Mouse (Mus musculus): ENCODE results near the gene Serp1. TPM values are rescaled to one million over a fixed set of nuclear protein-coding genes. Genes with fewer than 3 reads are reported as not detected.
A peak's percentile ranks its signal among the peaks of the same experiment; 100 is the strongest.

Gene Serp1
- total RNA-seq (2014; rRNA removed) (45.8 and 49.3 TPM in 2 replicates), polyA plus RNA-seq (2015; fragmentation: Nextera tagmentation; extraction: Ambion mirVana) (59.5 and 64.5 TPM in 2 replicates)

DNA sequence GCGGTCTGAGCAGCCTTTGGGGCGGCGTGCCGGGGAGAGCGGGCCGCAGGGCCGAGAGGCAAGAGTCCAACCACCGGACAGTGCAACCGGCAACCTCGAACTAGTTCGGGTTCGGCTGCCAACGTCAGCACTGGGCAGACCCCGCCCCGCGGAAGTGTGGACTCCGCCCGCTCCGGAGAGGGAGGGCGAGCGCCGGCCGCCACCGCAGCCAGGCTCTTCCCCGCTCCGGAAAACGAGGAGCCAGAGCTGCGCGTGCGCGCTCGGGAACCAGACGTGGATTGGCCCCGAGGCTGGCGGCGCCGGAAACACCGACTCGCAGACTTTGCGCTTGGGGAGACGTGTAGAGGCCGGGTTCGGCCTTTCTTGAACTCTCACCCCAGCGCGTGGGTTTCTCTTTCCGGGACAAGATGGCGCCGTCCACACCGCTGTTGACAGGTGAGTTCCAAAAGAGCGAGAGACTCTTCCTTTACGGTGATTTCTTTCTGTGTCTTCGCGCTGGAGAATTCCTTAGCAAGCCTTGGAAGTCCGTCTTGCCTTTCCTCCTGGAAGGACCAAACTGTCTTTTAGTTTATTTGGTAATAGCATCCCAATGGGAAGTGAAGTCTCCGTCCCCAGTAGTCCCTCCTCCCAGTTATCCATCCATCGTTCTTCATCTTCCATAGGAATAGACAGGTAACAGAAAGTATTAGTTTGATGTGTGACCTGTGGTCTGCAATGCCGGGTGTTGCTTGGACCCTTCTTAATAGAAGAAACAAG is at the start of gene Serp1, which contains the start of gene Eif2a:
Serp1 (minus strand) TSS at position 241 of the 756 bp plus-strand sequence.
Eif2a (plus strand) TSS at position 170 of the 756 bp plus-strand sequence.
- Histone ChIP-seq H3K4me1 (ENCODE audit: insufficient read depth) (peaks cover 9% of the 10 kb centered on the region; the same call in 1 of the 2 replicates), H3K9me3 (ENCODE audit: low read length) (no peaks in the 10 kb centered on the region), H3K4me2 (ENCODE audit: low read depth) (peak within 1 kb of the TSS; percentile 80), H3K4me3 (ENCODE audit: low read depth, low read length) (peak within 1 kb of the TSS; percentile 92), H3K36me3 (ENCODE audit: insufficient read depth) (peaks cover 7% of the 10 kb centered on the region; the same call in 1 of the 2 replicates), H3K9ac (peak within 1 kb of the TSS; percentile 94), H3K27me3 (ENCODE audit: insufficient read depth, low read length) (no peaks in the 10 kb centered on the region), H3K27ac (ENCODE audit: low read depth, low read length) (peak within 1 kb of the TSS; percentile 93)
- DNase-seq (peak; percentile 99), ATAC-seq (peak; percentile 99)
- WGBS: under 1% methylated on average over 56 of the region's 57 CpGs
- no peak for TF ChIP-seq CTCF (IDR thresholded peaks at IDR 0.05; ENCODE audit: low read depth)

DNA sequence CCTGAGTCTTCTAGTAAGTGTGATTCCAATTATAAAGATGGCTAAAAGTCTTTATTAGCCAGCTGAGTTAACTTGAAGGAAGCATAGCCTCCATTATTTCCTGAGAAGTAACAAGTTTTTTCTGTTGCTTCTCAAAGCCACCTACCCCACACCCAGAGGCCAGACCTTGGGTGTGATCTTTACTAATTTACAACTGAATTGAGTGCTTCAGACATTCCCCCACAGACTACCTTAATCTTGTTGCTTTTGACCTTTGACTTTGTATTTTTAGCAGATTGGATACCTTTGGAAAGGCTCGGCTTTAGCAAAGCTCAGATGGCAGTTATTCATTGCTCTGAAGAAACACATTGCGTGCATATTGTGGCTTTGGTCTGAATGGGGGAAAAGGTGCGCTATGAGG is 45.1 kb upstream of the Serp1 start:
- no peak overlapping the region for H3K27ac ChIP-seq (ENCODE audit: low read depth, low read length)
- H3K27me3 ChIP-seq (ENCODE audit: insufficient read depth, low read length): no peaks in the 10 kb centered on the region
- H3K9ac ChIP-seq: no peak overlapping the region
- ATAC-seq: no peak
- DNase-seq: no peak
- H3K4me1 ChIP-seq (ENCODE audit: insufficient read depth): no peaks in the 10 kb centered on the region
- no peak for TF ChIP-seq CTCF (IDR thresholded peaks at IDR 0.05; ENCODE audit: low read depth)
- no peaks in the 10 kb centered on the region for H3K9me3 ChIP-seq (ENCODE audit: low read length)
- H3K4me3 ChIP-seq (ENCODE audit: low read depth, low read length): no peak overlapping the region
- no peaks in the 10 kb centered on the region for H3K36me3 ChIP-seq (ENCODE audit: insufficient read depth)
- H3K4me2 ChIP-seq (ENCODE audit: low read depth): no peak overlapping the region
- WGBS: 91% methylated on average over 3 of the region's 3 CpGs

DNA sequence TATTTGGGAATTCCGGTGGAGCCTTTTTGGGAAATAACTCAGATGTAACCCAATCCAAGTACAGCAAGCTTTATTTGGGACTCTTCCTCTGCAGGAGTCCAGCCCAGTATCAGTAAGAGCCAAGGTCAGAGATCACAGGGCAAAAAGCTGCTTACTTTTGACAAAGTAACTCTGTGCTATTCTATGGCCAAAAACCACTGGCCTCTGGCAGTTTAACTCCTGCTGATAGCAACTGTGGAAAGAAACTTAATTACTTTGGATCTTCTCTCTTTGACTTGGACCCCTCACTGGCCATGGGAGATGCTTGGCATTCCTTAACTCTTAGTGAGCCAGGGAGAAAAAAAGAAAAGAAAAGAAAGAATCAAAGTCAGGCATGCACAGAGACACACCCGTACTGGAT is 35.7 kb upstream of the Serp1 start:
- Histone ChIP-seq H3K4me1 (ENCODE audit: insufficient read depth) (no peaks in the 10 kb centered on the region), H3K4me3 (ENCODE audit: low read depth, low read length) (no peak overlapping the region), H3K9me3 (ENCODE audit: low read length) (no peaks in the 10 kb centered on the region), H3K36me3 (ENCODE audit: insufficient read depth) (peaks cover 10% of the 10 kb centered on the region), H3K27ac (ENCODE audit: low read depth, low read length) (no peak overlapping the region), H3K9ac (no peak overlapping the region), H3K4me2 (ENCODE audit: low read depth) (no peak overlapping the region), H3K27me3 (ENCODE audit: insufficient read depth, low read length) (no peaks in the 10 kb centered on the region)
- WGBS: 27% methylated on average over 2 of the region's 2 CpGs
- DNase-seq (no peak), ATAC-seq (no peak)
- no peak for TF ChIP-seq CTCF (IDR thresholded peaks at IDR 0.05; ENCODE audit: low read depth)

DNA sequence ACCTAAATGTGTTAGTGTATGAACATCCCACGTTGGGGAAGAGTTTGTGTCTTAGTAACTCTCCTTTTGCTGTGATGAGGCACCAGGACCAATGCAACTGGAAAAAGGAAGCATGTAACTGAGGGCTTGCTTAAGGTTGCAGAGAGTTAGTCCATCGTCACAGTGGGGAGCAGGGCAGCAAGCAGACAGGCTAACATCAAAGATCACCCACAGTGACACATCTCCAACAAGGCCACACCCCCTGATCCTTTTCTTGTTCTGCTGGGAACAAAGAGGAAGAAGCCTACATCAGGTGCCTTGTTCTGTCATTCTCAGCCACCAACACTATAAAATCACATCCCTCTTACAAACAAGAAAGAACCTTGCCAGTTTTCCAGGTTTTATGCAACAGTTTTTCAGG is 34.2 kb upstream of the Serp1 start:
- DNase-seq (no peak), ATAC-seq (no peak)
- no peak for TF ChIP-seq CTCF (IDR thresholded peaks at IDR 0.05; ENCODE audit: low read depth)
- Histone ChIP-seq H3K27me3 (ENCODE audit: insufficient read depth, low read length) (no peaks in the 10 kb centered on the region), H3K27ac (ENCODE audit: low read depth, low read length) (no peak overlapping the region), H3K9ac (no peak overlapping the region), H3K4me2 (ENCODE audit: low read depth) (no peak overlapping the region), H3K9me3 (ENCODE audit: low read length) (no peaks in the 10 kb centered on the region), H3K36me3 (ENCODE audit: insufficient read depth) (peaks cover 25% of the 10 kb centered on the region), H3K4me3 (ENCODE audit: low read depth, low read length) (no peak overlapping the region), H3K4me1 (ENCODE audit: insufficient read depth) (no peaks in the 10 kb centered on the region)
- 39% methylated on average over 2 of the region's 2 CpGs for WGBS

DNA sequence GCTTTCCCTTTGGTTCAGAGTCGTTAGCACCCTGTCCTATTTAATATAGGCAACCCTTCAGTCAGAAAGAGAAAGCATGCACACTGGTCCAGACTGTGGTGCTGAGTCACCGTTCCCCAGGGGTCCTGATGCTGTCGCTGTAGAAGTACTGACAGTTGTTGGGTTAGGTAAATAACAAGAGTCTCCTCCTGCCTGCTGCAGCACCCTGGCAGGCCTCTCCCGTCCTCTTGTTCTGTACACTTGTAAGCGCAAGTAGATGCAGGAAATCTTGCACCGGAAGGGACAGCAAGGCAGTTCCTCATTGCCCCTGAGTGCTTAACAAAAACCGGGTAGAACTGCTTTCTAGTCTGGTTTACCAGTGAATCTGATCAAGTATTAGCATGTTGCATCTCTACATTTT is 31.0 kb upstream of the Serp1 start:
- Histone ChIP-seq H3K27ac (ENCODE audit: low read depth, low read length) (no peak overlapping the region), H3K4me2 (ENCODE audit: low read depth) (no peak overlapping the region), H3K9ac (no peak overlapping the region), H3K9me3 (ENCODE audit: low read length) (no peaks in the 10 kb centered on the region), H3K4me3 (ENCODE audit: low read depth, low read length) (no peak overlapping the region), H3K36me3 (ENCODE audit: insufficient read depth) (peaks cover 47% of the 10 kb centered on the region), H3K27me3 (ENCODE audit: insufficient read depth, low read length) (no peaks in the 10 kb centered on the region), H3K4me1 (ENCODE audit: insufficient read depth) (no peaks in the 10 kb centered on the region)
- WGBS: 85% methylated on average over 7 of the region's 7 CpGs
- TF ChIP-seq CTCF (IDR thresholded peaks at IDR 0.05; ENCODE audit: low read depth): no peak
- no peak for ATAC-seq
- no peak for DNase-seq

DNA sequence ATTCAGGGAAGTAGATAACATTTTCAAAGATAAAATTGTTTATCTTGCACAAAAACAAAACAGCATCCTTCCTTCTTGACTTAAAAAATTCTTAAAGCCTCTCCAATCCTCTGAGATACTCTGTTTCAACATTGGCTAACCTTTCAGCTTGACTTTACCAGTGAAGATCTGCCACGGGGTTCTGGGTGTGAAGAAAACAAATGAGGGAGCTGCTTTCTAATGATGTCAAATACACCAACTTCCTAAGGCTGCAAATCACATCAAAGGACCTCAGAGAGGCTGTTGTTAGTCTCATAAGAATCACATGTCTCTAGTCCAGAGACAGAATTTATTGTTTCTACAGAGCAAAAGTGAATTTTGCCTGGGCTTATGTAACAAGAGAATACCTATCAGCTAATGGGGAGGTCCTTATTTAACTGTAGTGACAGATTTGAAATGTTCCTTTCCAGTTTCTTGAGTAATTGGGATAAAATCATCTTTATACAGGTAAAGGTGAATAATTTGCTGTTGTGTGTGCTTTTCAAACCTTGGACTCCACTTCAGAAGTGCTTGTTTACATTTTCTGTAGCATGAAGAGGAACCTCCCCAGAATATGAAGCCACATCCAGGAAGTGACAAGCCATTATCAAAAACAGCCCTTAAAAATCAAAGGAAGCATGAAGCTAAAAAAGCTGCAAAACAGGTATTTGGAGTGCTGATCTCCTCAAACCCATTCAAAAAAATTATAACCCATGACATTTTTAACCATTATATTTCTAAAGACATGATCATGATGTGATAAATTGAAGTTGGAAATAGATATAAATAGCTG is 26.5 kb upstream of the Serp1 start:
- Histone ChIP-seq H3K27me3 (ENCODE audit: insufficient read depth, low read length) (no peaks in the 10 kb centered on the region), H3K4me1 (ENCODE audit: insufficient read depth) (no peaks in the 10 kb centered on the region), H3K4me2 (ENCODE audit: low read depth) (no peak overlapping the region), H3K27ac (ENCODE audit: low read depth, low read length) (no peak overlapping the region), H3K9ac (no peak overlapping the region), H3K4me3 (ENCODE audit: low read depth, low read length) (no peak overlapping the region), H3K9me3 (ENCODE audit: low read length) (no peaks in the 10 kb centered on the region), H3K36me3 (ENCODE audit: insufficient read depth) (peaks cover 64% of the 10 kb centered on the region)
- WGBS: 83% methylated on average over 1 of the region's 1 CpGs
- no peak for ATAC-seq
- no peak for TF ChIP-seq CTCF (IDR thresholded peaks at IDR 0.05; ENCODE audit: low read depth)
- no peak for DNase-seq

DNA sequence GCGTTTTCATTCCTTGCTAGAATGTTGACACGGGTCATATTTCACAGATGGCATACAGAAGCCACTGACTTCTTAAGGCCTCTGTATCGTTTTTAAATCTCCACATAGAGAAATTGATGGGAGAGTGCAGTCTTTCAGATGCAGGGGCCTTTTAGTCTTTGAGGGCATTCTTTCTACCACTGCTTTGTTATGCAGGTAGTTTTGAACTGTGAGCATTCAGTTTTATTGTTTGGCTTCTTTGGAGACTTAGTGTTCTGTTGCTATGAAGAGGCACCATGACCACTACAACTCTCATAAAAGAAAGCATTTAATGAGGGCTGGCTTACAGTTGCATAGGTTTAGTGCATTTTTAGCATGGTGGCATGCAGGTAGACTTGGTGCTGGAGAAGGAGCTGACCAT is 10.9 kb upstream of the Serp1 start:
- H3K4me2 ChIP-seq (ENCODE audit: low read depth): no peak overlapping the region
- WGBS: 96% methylated on average over 3 of the region's 3 CpGs

More for the DNA sequence above, 10.9 kb upstream of the Serp1 start:
- Histone ChIP-seq H3K4me1 (ENCODE audit: insufficient read depth) (no peaks in the 10 kb centered on the region), H3K36me3 (ENCODE audit: insufficient read depth) (peaks cover 33% of the 10 kb centered on the region), H3K27ac (ENCODE audit: low read depth, low read length) (no peak overlapping the region), H3K4me3 (ENCODE audit: low read depth, low read length) (no peak overlapping the region), H3K9ac (no peak overlapping the region), H3K9me3 (ENCODE audit: low read length) (no peaks in the 10 kb centered on the region), H3K27me3 (ENCODE audit: insufficient read depth, low read length) (no peaks in the 10 kb centered on the region)
- ATAC-seq: no peak
- TF ChIP-seq CTCF (IDR thresholded peaks at IDR 0.05; ENCODE audit: low read depth): no peak
- DNase-seq: no peak

Measured in forebrain, postnatal 0 days (tissue).